Mouse (Mus musculus) forebrain, embryonic 10.5 days (tissue): ENCODE measurements at regions not wholly inside any gene's neighbourhood (a gene's known extent, or its start where the extent isn't known, plus 50 kb on each side); places are given as distances from the start of the nearest gene placed in this dataset.

Source experiments
- DNase-seq: peaks from one replicate; pipeline ENCODE4 v3.0.0-alpha.2; 2017; ENCODE audit warnings: low spot score; ENCODE audit errors: extremely low spot score
- H3K27ac ChIP-seq: fragments of 300-500 bp; sonication (generic); 2 replicates; pipeline ENCODE4 v1.5.1; 2016; ENCODE audit warnings: mild to moderate bottlenecking
- H3K27me3 ChIP-seq: fragments of 300-500 bp; sonication (generic); 2 replicates; pipeline ENCODE4 v1.6.1; 2016; ENCODE audit warnings: mild to moderate bottlenecking; ENCODE audit not compliant: poor library complexity, severe bottlenecking
- H3K36me3 ChIP-seq: fragments of 300-500 bp; sonication (generic); replicated peaks from 2 replicates; pipeline ENCODE4 v1.6.1; 2016; ENCODE audit warnings: mild to moderate bottlenecking, moderate library complexity
- H3K4me1 ChIP-seq: fragments of 300-500 bp; sonication (generic); 2 replicates; pipeline ENCODE4 v1.6.1; 2016
- H3K4me3 ChIP-seq: fragments of 300-500 bp; sonication (generic); 2 replicates; pipeline ENCODE4 v1.5.1; 2016; ENCODE audit warnings: mild to moderate bottlenecking, moderate library complexity
- H3K9me3 ChIP-seq: fragments of 300-500 bp; sonication (generic); 2 replicates; pipeline ENCODE4 v1.6.1; 2016; ENCODE audit warnings: mild to moderate bottlenecking, moderate library complexity
- WGBS: fragments of 180-500 bp; shearing (Covaris S2); methylation state at CpG from one replicate; pipeline ENCODE4 v1.1.7; 2016; 5-methylcytosine and 5-hydroxymethylcytosine counted together

- Histone ChIP-seq H3K36me3 (no peaks in the 10 kb centered on the region), H3K27ac (no peak overlapping the region), H3K4me1 (peaks cover 19% of the 10 kb centered on the region), H3K9me3 (no peaks in the 10 kb centered on the region), H3K4me3 (no peak overlapping the region), H3K27me3 (no peaks in the 10 kb centered on the region)
- DNase-seq = no peak
- WGBS = 89% methylated on average over 2 of the region's 2 CpGs
Observed at GRCm38 (mm10) chr17:80824261-80824660, 96.0 kb upstream of the Map4k3 start.

GRCm38 (mm10) chr17:80820888-80821287 lies 92.6 kb upstream of the Map4k3 start:
- H3K27me3 ChIP-seq = no peaks in the 10 kb centered on the region
- no peak overlapping the region for H3K27ac ChIP-seq
- H3K4me1 ChIP-seq = peaks cover 14% of the 10 kb centered on the region
- no peak overlapping the region for H3K4me3 ChIP-seq
- H3K9me3 ChIP-seq = no peaks in the 10 kb centered on the region
- no peak for DNase-seq
- 67% methylated on average over 8 of the region's 8 CpGs for WGBS
- no peaks in the 10 kb centered on the region for H3K36me3 ChIP-seq

GRCm38 (mm10) chr17:80818477-80819028 lies 90.3 kb upstream of the Map4k3 start:
- Histone ChIP-seq H3K27ac (no peak overlapping the region), H3K4me1 (peaks cover 6% of the 10 kb centered on the region; the same call in 1 of the 2 replicates), H3K9me3 (no peaks in the 10 kb centered on the region), H3K27me3 (no peaks in the 10 kb centered on the region), H3K4me3 (no peak overlapping the region), H3K36me3 (no peaks in the 10 kb centered on the region)
- no peak for DNase-seq
- WGBS = 81% methylated on average over 9 of the region's 9 CpGs

GRCm38 (mm10) chr17:80815747-80816146 lies 87.5 kb upstream of the Map4k3 start:
- no peak for DNase-seq
- H3K4me3 ChIP-seq = no peak overlapping the region
- peaks cover under 1% of the 10 kb centered on the region; the same call in 1 of the 2 replicates for H3K4me1 ChIP-seq
- no peaks in the 10 kb centered on the region for H3K36me3 ChIP-seq
- H3K9me3 ChIP-seq = no peaks in the 10 kb centered on the region
- H3K27ac ChIP-seq = no peak overlapping the region
- 73% methylated on average over 4 of the region's 4 CpGs for WGBS
- H3K27me3 ChIP-seq = no peaks in the 10 kb centered on the region

- WGBS = 95% methylated on average over 10 of the region's 10 CpGs
- Histone ChIP-seq H3K9me3 (no peaks in the 10 kb centered on the region), H3K27me3 (no peaks in the 10 kb centered on the region), H3K4me3 (no peak overlapping the region), H3K4me1 (no peaks in the 10 kb centered on the region; the same call in 1 of the 2 replicates), H3K27ac (no peak overlapping the region), H3K36me3 (no peaks in the 10 kb centered on the region)
- no peak for DNase-seq
Observed at GRCm38 (mm10) chr17:80813194-80813593, 84.9 kb upstream of the Map4k3 start.

GRCm38 (mm10) chr17:80809275-80809674 lies 81.0 kb upstream of the Map4k3 start:
- 77% methylated on average over 5 of the region's 5 CpGs for WGBS
- DNase-seq = no peak

GRCm38 (mm10) chr17:80808069-80808468 lies 79.8 kb upstream of the Map4k3 start:
- Histone ChIP-seq H3K4me3 (no peak overlapping the region), H3K36me3 (no peaks in the 10 kb centered on the region), H3K4me1 (no peaks in the 10 kb centered on the region), H3K9me3 (no peaks in the 10 kb centered on the region), H3K27me3 (no peaks in the 10 kb centered on the region), H3K27ac (no peak overlapping the region)
- DNase-seq = no peak
- 79% methylated on average over 10 of the region's 10 CpGs for WGBS

More at GRCm38 (mm10) chr17:80809275-80809674, 81.0 kb upstream of the Map4k3 start:
- no peaks in the 10 kb centered on the region for H3K36me3 ChIP-seq
- no peak overlapping the region for H3K27ac ChIP-seq
- H3K4me3 ChIP-seq = no peak overlapping the region
- H3K27me3 ChIP-seq = no peaks in the 10 kb centered on the region
- no peaks in the 10 kb centered on the region for H3K9me3 ChIP-seq
- no peaks in the 10 kb centered on the region for H3K4me1 ChIP-seq

- Histone ChIP-seq H3K4me3 (no peak overlapping the region), H3K4me1 (peaks cover 20% of the 10 kb centered on the region), H3K27ac (no peak overlapping the region), H3K27me3 (no peaks in the 10 kb centered on the region), H3K9me3 (no peaks in the 10 kb centered on the region), H3K36me3 (no peaks in the 10 kb centered on the region)
- 93% methylated on average over 8 of the region's 8 CpGs for WGBS
- no peak for DNase-seq
Observed at GRCm38 (mm10) chr17:80803361-80803915, 75.2 kb upstream of the Map4k3 start.

GRCm38 (mm10) chr17:80802622-80803021 lies 74.3 kb upstream of the Map4k3 start:
- Histone ChIP-seq H3K4me1 (peaks cover 20% of the 10 kb centered on the region), H3K27me3 (no peaks in the 10 kb centered on the region), H3K36me3 (no peaks in the 10 kb centered on the region), H3K4me3 (no peak overlapping the region), H3K9me3 (no peaks in the 10 kb centered on the region), H3K27ac (no peak overlapping the region)
- WGBS = 85% methylated on average over 10 of the region's 10 CpGs
- DNase-seq = no peak

- 69% methylated on average over 8 of the region's 8 CpGs for WGBS
- DNase-seq = no peak
- Histone ChIP-seq H3K9me3 (no peaks in the 10 kb centered on the region), H3K36me3 (no peaks in the 10 kb centered on the region), H3K4me1 (peaks cover 20% of the 10 kb centered on the region), H3K27me3 (no peaks in the 10 kb centered on the region), H3K4me3 (no peak overlapping the region), H3K27ac (peak overlapping the region; percentile 32; the same call in 1 of the 2 replicates)
Observed at GRCm38 (mm10) chr17:80801991-80802390, 73.7 kb upstream of the Map4k3 start.

- H3K4me1 ChIP-seq = peaks cover 20% of the 10 kb centered on the region
- no peaks in the 10 kb centered on the region for H3K36me3 ChIP-seq
- H3K9me3 ChIP-seq = no peaks in the 10 kb centered on the region
- no peaks in the 10 kb centered on the region for H3K27me3 ChIP-seq
- H3K27ac ChIP-seq = peak overlapping the region; percentile 32; the same call in 1 of the 2 replicates
- DNase-seq = no peak
- WGBS = 53% methylated on average over 16 of the region's 16 CpGs
- no peak overlapping the region for H3K4me3 ChIP-seq
Observed at GRCm38 (mm10) chr17:80801451-80801983, 73.2 kb upstream of the Map4k3 start.

- WGBS = 85% methylated on average over 13 of the region's 13 CpGs
- Histone ChIP-seq H3K4me1 (peaks cover 20% of the 10 kb centered on the region), H3K27me3 (no peaks in the 10 kb centered on the region), H3K27ac (peak overlapping the region; percentile 32), H3K36me3 (no peaks in the 10 kb centered on the region), H3K9me3 (no peaks in the 10 kb centered on the region), H3K4me3 (no peak overlapping the region)
- DNase-seq = no peak
Observed at GRCm38 (mm10) chr17:80800877-80801276, 72.6 kb upstream of the Map4k3 start.

GRCm38 (mm10) chr17:80800454-80800853 lies 72.2 kb upstream of the Map4k3 start:
- Histone ChIP-seq H3K27ac (peak overlapping the region; percentile 32; the same call in 1 of the 2 replicates), H3K27me3 (no peaks in the 10 kb centered on the region), H3K4me3 (no peak overlapping the region), H3K9me3 (no peaks in the 10 kb centered on the region), H3K36me3 (no peaks in the 10 kb centered on the region), H3K4me1 (peaks cover 20% of the 10 kb centered on the region)
- 84% methylated on average over 5 of the region's 5 CpGs for WGBS
- DNase-seq = no peak
